Mouse (Mus musculus): ENCODE results near the gene Pithd1. TPM values are rescaled to one million over a fixed set of nuclear protein-coding genes. Genes with fewer than 3 reads are reported as not detected.
"Not testable (repeated sequence)": the region's sequence is repeated elsewhere in the genome, so short reads cannot be mapped to it uniquely, and the experiment has no call there.

Gene Pithd1
- polyA plus RNA-seq, 1 experiment from 2014 or later: 51.9 TPM

GRCm38 (mm10) chr4:135949475-135949874 is 37.6 kb downstream of the Pithd1 start:
- Histone ChIP-seq H3K4me3 (ENCODE audit: low read depth, low read length) (no peak overlapping the region), H3K4me1 (ENCODE audit: control insufficient read depth, insufficient read depth, low read length) (peaks cover 9% of the 10 kb centered on the region), H3K36me3 (ENCODE audit: control insufficient read depth, insufficient read depth, low read length) (peaks cover 18% of the 10 kb centered on the region), H3K27me3 (ENCODE audit: control insufficient read depth, insufficient read depth, low read length) (no peaks in the 10 kb centered on the region), H3K27ac (ENCODE audit: low read depth, low read length) (0 out of 2 replicates have a peak overlapping the region, but pooled peaks have one; percentile 12), H3K9ac (ENCODE audit: low read depth, low read length) (no peak overlapping the region), H3K4me2 (no peak overlapping the region), H3K9me3 (replicated peaks; ENCODE audit: control insufficient read depth, low read length) (no peaks in the 10 kb centered on the region; the same call in 1 of the 2 replicates)
- WGBS (ENCODE audit: insufficient replicate concordance): 81% methylated on average over 10 of the region's 10 CpGs
- no peak for ATAC-seq (replicated peaks; ENCODE audit: insufficient number of reproducible peaks, low FRiP score, low TSS enrichment)

- Histone ChIP-seq H3K4me3 (ENCODE audit: low read depth, low read length) (no peak overlapping the region), H3K9ac (ENCODE audit: low read depth, low read length) (0 out of 2 replicates have a peak overlapping the region, but pooled peaks have one; percentile 5), H3K27ac (ENCODE audit: low read depth, low read length) (no peak overlapping the region), H3K36me3 (ENCODE audit: control insufficient read depth, insufficient read depth, low read length) (peaks cover 17% of the 10 kb centered on the region), H3K4me1 (ENCODE audit: control insufficient read depth, insufficient read depth, low read length) (peaks cover 9% of the 10 kb centered on the region), H3K27me3 (ENCODE audit: control insufficient read depth, insufficient read depth, low read length) (no peaks in the 10 kb centered on the region), H3K4me2 (no peak overlapping the region), H3K9me3 (replicated peaks; ENCODE audit: control insufficient read depth, low read length) (no peaks in the 10 kb centered on the region; the same call in 1 of the 2 replicates)
- no peak for ATAC-seq (replicated peaks; ENCODE audit: insufficient number of reproducible peaks, low FRiP score, low TSS enrichment)
- 90% methylated on average over 8 of the region's 8 CpGs for WGBS (ENCODE audit: insufficient replicate concordance)
Observed at GRCm38 (mm10) chr4:135948142-135948541, 38.9 kb downstream of the Pithd1 start.

GRCm38 (mm10) chr4:135946659-135947301 is 40.3 kb downstream of the Pithd1 start:
- H3K9me3 ChIP-seq (replicated peaks; ENCODE audit: control insufficient read depth, low read length): no peaks in the 10 kb centered on the region; the same call in 1 of the 2 replicates
- peaks cover 8% of the 10 kb centered on the region for H3K36me3 ChIP-seq (ENCODE audit: control insufficient read depth, insufficient read depth, low read length)
- H3K4me1 ChIP-seq (ENCODE audit: control insufficient read depth, insufficient read depth, low read length): peaks cover 9% of the 10 kb centered on the region
- WGBS (ENCODE audit: insufficient replicate concordance): 1% methylated on average over 28 of the region's 28 CpGs
- peak overlapping the region; percentile 54 for H3K27ac ChIP-seq (ENCODE audit: low read depth, low read length)
- H3K9ac ChIP-seq (ENCODE audit: low read depth, low read length): peak overlapping the region; percentile 87
- H3K4me3 ChIP-seq (ENCODE audit: low read depth, low read length): peak overlapping the region; percentile 89
- no peaks in the 10 kb centered on the region for H3K27me3 ChIP-seq (ENCODE audit: control insufficient read depth, insufficient read depth, low read length)
- 0 out of 2 replicates have a peak, but pooled peaks have one; percentile 5 for ATAC-seq (replicated peaks; ENCODE audit: insufficient number of reproducible peaks, low FRiP score, low TSS enrichment)
- H3K4me2 ChIP-seq: peak overlapping the region; percentile 90

- no peaks in the 10 kb centered on the region for H3K9me3 ChIP-seq (replicated peaks; ENCODE audit: control insufficient read depth, low read length)
- peak within 1 kb of the TSS; percentile 90 for H3K4me2 ChIP-seq
- peak; percentile 82 for ATAC-seq (replicated peaks; ENCODE audit: insufficient number of reproducible peaks, low FRiP score, low TSS enrichment)
- peak within 1 kb of the TSS; percentile 87 for H3K9ac ChIP-seq (ENCODE audit: low read depth, low read length)
- H3K36me3 ChIP-seq (ENCODE audit: control insufficient read depth, insufficient read depth, low read length): peaks cover 3% of the 10 kb centered on the region
- H3K4me1 ChIP-seq (ENCODE audit: control insufficient read depth, insufficient read depth, low read length): peaks cover 9% of the 10 kb centered on the region
- H3K4me3 ChIP-seq (ENCODE audit: low read depth, low read length): peak within 1 kb of the TSS; percentile 89
- under 1% methylated on average over 23 of the region's 23 CpGs for WGBS (ENCODE audit: insufficient replicate concordance)
- peak within 1 kb of the TSS; percentile 57 for H3K27ac ChIP-seq (ENCODE audit: low read depth, low read length)
- no peaks in the 10 kb centered on the region for H3K27me3 ChIP-seq (ENCODE audit: control insufficient read depth, insufficient read depth, low read length)
Observed at GRCm38 (mm10) chr4:135946278-135946658, 40.8 kb downstream of the Pithd1 start, which contains the start of gene Hmgcl. Hmgcl (plus strand) TSS chr4:135946448.

GRCm38 (mm10) chr4:135945706-135946105 is 41.4 kb downstream of the Pithd1 start:
- Histone ChIP-seq H3K9me3 (replicated peaks; ENCODE audit: control insufficient read depth, low read length) (no peaks in the 10 kb centered on the region), H3K27ac (ENCODE audit: low read depth, low read length) (peak overlapping the region; percentile 57; the same call in 1 of the 2 replicates), H3K4me1 (ENCODE audit: control insufficient read depth, insufficient read depth, low read length) (peaks cover 9% of the 10 kb centered on the region), H3K4me3 (ENCODE audit: low read depth, low read length) (peak overlapping the region; percentile 89), H3K4me2 (peak overlapping the region; percentile 90), H3K27me3 (ENCODE audit: control insufficient read depth, insufficient read depth, low read length) (no peaks in the 10 kb centered on the region), H3K9ac (ENCODE audit: low read depth, low read length) (peak overlapping the region; percentile 87; the same call in 1 of the 2 replicates), H3K36me3 (ENCODE audit: control insufficient read depth, insufficient read depth, low read length) (peaks cover 4% of the 10 kb centered on the region; the same call in 1 of the 2 replicates)
- ATAC-seq (replicated peaks; ENCODE audit: insufficient number of reproducible peaks, low FRiP score, low TSS enrichment): no peak
- WGBS (ENCODE audit: insufficient replicate concordance): 77% methylated on average over 10 of the region's 10 CpGs

GRCm38 (mm10) chr4:135943389-135943788 is 43.7 kb downstream of the Pithd1 start:
- H3K27ac ChIP-seq (ENCODE audit: low read depth, low read length): no peak overlapping the region; the same call in 1 of the 2 replicates
- H3K27me3 ChIP-seq (ENCODE audit: control insufficient read depth, insufficient read depth, low read length): no peaks in the 10 kb centered on the region
- WGBS (ENCODE audit: insufficient replicate concordance): 36% methylated on average over 4 of the region's 4 CpGs
- H3K36me3 ChIP-seq (ENCODE audit: control insufficient read depth, insufficient read depth, low read length): peaks cover 10% of the 10 kb centered on the region; the same call in 1 of the 2 replicates
- no peak overlapping the region for H3K4me2 ChIP-seq
- peaks cover 7% of the 10 kb centered on the region for H3K4me1 ChIP-seq (ENCODE audit: control insufficient read depth, insufficient read depth, low read length)
- no peaks in the 10 kb centered on the region for H3K9me3 ChIP-seq (replicated peaks; ENCODE audit: control insufficient read depth, low read length)
- no peak for ATAC-seq (replicated peaks; ENCODE audit: insufficient number of reproducible peaks, low FRiP score, low TSS enrichment)
- H3K4me3 ChIP-seq (ENCODE audit: low read depth, low read length): no peak overlapping the region
- no peak overlapping the region for H3K9ac ChIP-seq (ENCODE audit: low read depth, low read length)

GRCm38 (mm10) chr4:135942193-135942592 is 44.9 kb downstream of the Pithd1 start:
- ATAC-seq (replicated peaks; ENCODE audit: insufficient number of reproducible peaks, low FRiP score, low TSS enrichment): no peak
- Histone ChIP-seq H3K36me3 (ENCODE audit: control insufficient read depth, insufficient read depth, low read length) (peaks cover 10% of the 10 kb centered on the region; the same call in 1 of the 2 replicates), H3K9me3 (replicated peaks; ENCODE audit: control insufficient read depth, low read length) (no peaks in the 10 kb centered on the region), H3K27ac (ENCODE audit: low read depth, low read length) (no peak overlapping the region), H3K4me2 (no peak overlapping the region), H3K4me3 (ENCODE audit: low read depth, low read length) (no peak overlapping the region), H3K9ac (ENCODE audit: low read depth, low read length) (no peak overlapping the region), H3K27me3 (ENCODE audit: control insufficient read depth, insufficient read depth, low read length) (no peaks in the 10 kb centered on the region), H3K4me1 (ENCODE audit: control insufficient read depth, insufficient read depth, low read length) (peaks cover 4% of the 10 kb centered on the region)
- 60% methylated on average over 6 of the region's 6 CpGs for WGBS (ENCODE audit: insufficient replicate concordance)

- not testable (repeated sequence) for H3K9me3 ChIP-seq (replicated peaks; ENCODE audit: control insufficient read depth, low read length); H3K4me1 ChIP-seq (ENCODE audit: control insufficient read depth, insufficient read depth, low read length); H3K4me3 ChIP-seq (ENCODE audit: low read depth, low read length); ATAC-seq (replicated peaks; ENCODE audit: insufficient number of reproducible peaks, low FRiP score, low TSS enrichment); H3K4me2 ChIP-seq; H3K9ac ChIP-seq (ENCODE audit: low read depth, low read length); H3K27ac ChIP-seq (ENCODE audit: low read depth, low read length); H3K27me3 ChIP-seq (ENCODE audit: control insufficient read depth, insufficient read depth, low read length)
- WGBS (ENCODE audit: insufficient replicate concordance): 75% methylated on average over 8 of the region's 8 CpGs
- peaks cover 10% of the 10 kb centered on the region; the same call in 1 of the 2 replicates for H3K36me3 ChIP-seq (ENCODE audit: control insufficient read depth, insufficient read depth, low read length)
Observed at GRCm38 (mm10) chr4:135941026-135941425, 46.0 kb downstream of the Pithd1 start.

Measured in heart, embryonic 11.5 days (tissue).